In genomic region chr13:55510668-55511491, GRCm38 (mm10) we compare ENCODE assay signal across 9 mouse cellular contexts. TPM values are rescaled to one million over a fixed set of nuclear protein-coding genes. Genes with fewer than 3 reads are reported as not detected.
DNase-seq lines count a peak whose midpoint lies in the region; ATAC-seq and TF ChIP-seq lines count a peak whose summit lies in the region.
"Had no signal": no experiment of that assay in that cellular context is flagged by ENCODE, and none has a peak within 500 bp of the region (broad histone marks: within the 10 kb centered on the region; RNA-seq: fewer than 3 reads in every experiment).

No protein-coding gene starts in this region.

- TF ChIP-seq CTCF in E14TG2a.4 (conservative IDR thresholded peaks at IDR 0.05; ENCODE audit: low read length) = no peak

- H3K79me2 ChIP-seq in myocyte (ENCODE audit: control insufficient read depth, insufficient read depth) = peaks cover 56% of the 10 kb centered on the region

- peak overlapping the region; percentile 98 for H3K4me2 ChIP-seq in hindbrain, embryonic 13.5 days
- H3K4me2 ChIP-seq in liver, embryonic 11.5 days = peak overlapping the region; percentile 97
- peak overlapping the region; percentile 99 for H3K4me2 ChIP-seq in myocyte (ENCODE audit: low read depth)

- H3K4me1 ChIP-seq in E14TG2a.4 (replicated peaks; ENCODE audit: low read depth, low read length) = peaks cover 69% of the 10 kb centered on the region
- H3K4me1 ChIP-seq in hindbrain, embryonic 13.5 days (replicated peaks) = peaks cover 36% of the 10 kb centered on the region
- peaks cover 29% of the 10 kb centered on the region for H3K4me1 ChIP-seq in liver, embryonic 11.5 days (replicated peaks; ENCODE audit: control insufficient read depth, insufficient read depth, low read length)

- H3K9ac ChIP-seq in hindbrain, embryonic 13.5 days = peak overlapping the region; percentile 55
- peak overlapping the region; percentile 38 for H3K9ac ChIP-seq in liver, embryonic 11.5 days (ENCODE audit: low read depth, low read length)

- peak overlapping the region; percentile 80 for H3K27ac ChIP-seq in hindbrain, embryonic 13.5 days
- H3K27ac ChIP-seq in liver, embryonic 11.5 days (ENCODE audit: low read depth, low read length) = peak overlapping the region; percentile 81

- WGBS in hindbrain, embryonic 13.5 days = 18% methylated on average over 6 of the region's 6 CpGs
- WGBS in liver, embryonic 11.5 days = 13% methylated on average over 6 of the region's 6 CpGs

- ATAC-seq in hindbrain, embryonic 13.5 days (ENCODE audit: low FRiP score) = peak; percentile 26
- peak; percentile 54 for ATAC-seq in liver, embryonic 11.5 days (replicated peaks; ENCODE audit: low FRiP score)
- ATAC-seq in inflammation-experienced regulatory T-cells, adult 6 months = no peak

- DNase-seq in adrenal gland, postnatal 36 days = peak; percentile 69 to 84
- DNase-seq in gastrocnemius, adult 18-20 months (ENCODE audit: low spot score) = peak; percentile 89
- peak; percentile 74 for DNase-seq in liver, embryonic 11.5 days (ENCODE audit: low spot score)
- no peak for DNase-seq in thymus, postnatal 36 days

- peak overlapping the region; percentile 91 for H3K4me3 ChIP-seq in E14TG2a.4 (replicated peaks; ENCODE audit: low read length)
- H3K4me3 ChIP-seq in hindbrain, embryonic 13.5 days = peak overlapping the region; percentile 78; the same call in 1 of the 2 replicates
- H3K4me3 ChIP-seq in liver, embryonic 11.5 days (ENCODE audit: low read depth, low read length) = peak overlapping the region; percentile 72
- H3K4me3 ChIP-seq in myocyte = peak overlapping the region; percentile 82
- H3K4me3 ChIP-seq: erythroblast, embryonic 14.5 days had no signal

- H3K36me3 ChIP-seq in E14TG2a.4 (ENCODE audit: insufficient read depth, low read length) = peaks cover 41% of the 10 kb centered on the region
- peaks cover 46% of the 10 kb centered on the region for H3K36me3 ChIP-seq in hindbrain, embryonic 13.5 days
- peaks cover 18% of the 10 kb centered on the region; the same call in 1 of the 2 replicates for H3K36me3 ChIP-seq in liver, embryonic 11.5 days (ENCODE audit: control insufficient read depth, insufficient read depth, low read length)
- peaks cover 25% of the 10 kb centered on the region for H3K36me3 ChIP-seq in myocyte (ENCODE audit: control insufficient read depth, insufficient read depth)

- peak; percentile 44 for TF ChIP-seq POLR2A in myocyte (IDR thresholded peaks at IDR 0.05; ENCODE audit: insufficient read length, low read depth)

- peaks cover 23% of the 10 kb centered on the region for H3K27me3 ChIP-seq in E14TG2a.4 (ENCODE audit: insufficient read depth, low read length)
- H3K27me3 ChIP-seq in hindbrain, embryonic 13.5 days = peaks cover 10% of the 10 kb centered on the region
- H3K27me3 ChIP-seq in liver, embryonic 11.5 days (replicated peaks; ENCODE audit: control insufficient read depth, insufficient read depth, low read length) = peaks cover 4% of the 10 kb centered on the region; the same call in 1 of the 2 replicates
- H3K27me3 ChIP-seq in myocyte (ENCODE audit: control insufficient read depth, insufficient read depth, insufficient read length) = no peaks in the 10 kb centered on the region

- no peak overlapping the region for H3ac ChIP-seq in myocyte (ENCODE audit: control insufficient read depth, insufficient read length)

- no peaks in the 10 kb centered on the region for H3K9me3 ChIP-seq in E14TG2a.4 (ENCODE audit: low read length)
- no peaks in the 10 kb centered on the region for H3K9me3 ChIP-seq in hindbrain, embryonic 13.5 days
- H3K9me3 ChIP-seq in liver, embryonic 11.5 days (ENCODE audit: control insufficient read depth, low read length) = no peaks in the 10 kb centered on the region

TF ChIP-seq in myocyte, 11 proteins besides CTCF, POLR2A, EP300 and RAD21:
- TF ChIP-seq POLR2AphosphoS2 (IDR thresholded peaks at IDR 0.05; ENCODE audit: insufficient read length, low read depth) (peak; percentile 81), CEBPB (IDR thresholded peaks at IDR 0.05; ENCODE audit: insufficient read depth, poor library complexity, severe bottlenecking) (no peak), TCF3 (IDR thresholded peaks at IDR 0.05; ENCODE audit: insufficient read length, low read depth) (no peak), SRF (IDR thresholded peaks at IDR 0.05; ENCODE audit: control insufficient read depth, insufficient read length, low read depth) (peak; percentile 13), MYOG (IDR thresholded peaks at IDR 0.05; ENCODE audit: control insufficient read depth in 1 of 3, insufficient read depth in 1 of 3, insufficient read length in 2 of 3, low read depth in 2 of 3) (peak in 1 of 3 experiments; percentile 63), USF1 (IDR thresholded peaks at IDR 0.05; ENCODE audit: low read depth) (no peak), MYOD1 (IDR thresholded peaks at IDR 0.05; ENCODE audit: control insufficient read depth in 1 of 3, insufficient read length in 2 of 3, low read depth in 2 of 3) (peak in 1 of 3 experiments; percentile 7), E2F4 (IDR thresholded peaks at IDR 0.05; ENCODE audit: insufficient read depth) (no peak), TCF12 (IDR thresholded peaks at IDR 0.05; ENCODE audit: insufficient read depth, poor library complexity, severe bottlenecking) (no peak), MAX (IDR thresholded peaks at IDR 0.05; ENCODE audit: low read depth) (no peak), REST (IDR thresholded peaks at IDR 0.05; ENCODE audit: insufficient read depth, insufficient read length) (no peak)

RNA-seq across cellular contexts. Expression of gene Pdlim7, which starts 2.6 kb away (rescaled TPM):
- 10 to 100 TPM; 15.2 to 23.9 TPM for total RNA-seq in adrenal gland, postnatal 36 days (2021)
- 100 to 1,000 TPM; 450 to 533 TPM for total RNA-seq in gastrocnemius, adult 18-20 months (2021)
- 141 and 146 TPM in 2 replicates for polyA plus RNA-seq in hindbrain, embryonic 13.5 days (2015; fragmentation: Nextera tagmentation; extraction: Ambion mirVana)
- polyA plus RNA-seq in liver, embryonic 11.5 days (2014; fragmentation: Nextera tagmentation; extraction: Ambion mirVana) = 86.4 and 94.6 TPM in 2 replicates
- polyA plus RNA-seq in myocyte (2012; fragmentation: generic; extraction: Trizol) = 553 TPM
- 10 to 100 TPM; 13.2 to 15.7 (median 13.5) TPM for polyA plus RNA-seq in inflammation-experienced regulatory T-cells, adult 6 months (2017; shearing (Covaris generic))

RNA-seq across cellular contexts. Expression of gene Dok3, which starts 18.2 kb away (rescaled TPM):
- total RNA-seq in adrenal gland, postnatal 36 days (2021) = 1 to 10 TPM; 2.3 to 4.6 TPM
- 1 to 10 TPM in 1 of 2 experiments, under 1 TPM in 1; 0.93 to 1.0 TPM for total RNA-seq in gastrocnemius, adult 18-20 months (2021)
- 4.1 and 5.7 TPM in 2 replicates for polyA plus RNA-seq in hindbrain, embryonic 13.5 days (2015; fragmentation: Nextera tagmentation; extraction: Ambion mirVana)
- 4.3 and 6.0 TPM in 2 replicates for polyA plus RNA-seq in liver, embryonic 11.5 days (2014; fragmentation: Nextera tagmentation; extraction: Ambion mirVana)
- polyA plus RNA-seq in myocyte (2012; fragmentation: generic; extraction: Trizol) = 1.00 TPM
- polyA plus RNA-seq in inflammation-experienced regulatory T-cells, adult 6 months (2017; shearing (Covaris generic)) = 1 to 10 TPM in 2 of 3 experiments, under 1 TPM in 1; 0.93 to 1.1 (median 1.1) TPM

RNA-seq across cellular contexts. Expression of gene Dbn1, which starts 23.0 kb away (rescaled TPM):
- 10 to 100 TPM; 16.0 to 18.0 TPM for total RNA-seq in adrenal gland, postnatal 36 days (2021)
- 1 to 10 TPM; 4.0 to 6.2 TPM for total RNA-seq in gastrocnemius, adult 18-20 months (2021)
- polyA plus RNA-seq in hindbrain, embryonic 13.5 days (2015; fragmentation: Nextera tagmentation; extraction: Ambion mirVana) = 615 and 625 TPM in 2 replicates
- 64.9 and 69.0 TPM in 2 replicates for polyA plus RNA-seq in liver, embryonic 11.5 days (2014; fragmentation: Nextera tagmentation; extraction: Ambion mirVana)
- polyA plus RNA-seq in myocyte (2012; fragmentation: generic; extraction: Trizol) = 165 TPM
- under 1 TPM in 1 of 3 experiments, not detected in 2; 0.15 TPM for polyA plus RNA-seq in inflammation-experienced regulatory T-cells, adult 6 months (2017; shearing (Covaris generic))

RNA-seq across cellular contexts. Expression of gene Ddx41, which starts 25.6 kb away (rescaled TPM):
- total RNA-seq in adrenal gland, postnatal 36 days (2021) = 10 to 100 TPM; 47.3 to 51.7 TPM
- 10 to 100 TPM in 1 of 2 experiments, 1 to 10 TPM in 1; 9.1 to 12.0 TPM for total RNA-seq in gastrocnemius, adult 18-20 months (2021)
- polyA plus RNA-seq in hindbrain, embryonic 13.5 days (2015; fragmentation: Nextera tagmentation; extraction: Ambion mirVana) = 55.6 and 55.9 TPM in 2 replicates
- polyA plus RNA-seq in liver, embryonic 11.5 days (2014; fragmentation: Nextera tagmentation; extraction: Ambion mirVana) = 62.9 and 64.6 TPM in 2 replicates
- 33.3 TPM for polyA plus RNA-seq in myocyte (2012; fragmentation: generic; extraction: Trizol)
- polyA plus RNA-seq in inflammation-experienced regulatory T-cells, adult 6 months (2017; shearing (Covaris generic)) = 10 to 100 TPM; 41.7 to 61.0 (median 54.6) TPM

RNA-seq across cellular contexts. Expression of gene Prr7, which starts 46.8 kb away (rescaled TPM):
- total RNA-seq in adrenal gland, postnatal 36 days (2021) = 1 to 10 TPM; 1.9 to 3.3 TPM
- total RNA-seq in gastrocnemius, adult 18-20 months (2021) = under 1 TPM in 1 of 2 experiments, not detected in 1; 0.21 TPM
- polyA plus RNA-seq in hindbrain, embryonic 13.5 days (2015; fragmentation: Nextera tagmentation; extraction: Ambion mirVana) = 2.6 and 3.2 TPM in 2 replicates
- polyA plus RNA-seq in liver, embryonic 11.5 days (2014; fragmentation: Nextera tagmentation; extraction: Ambion mirVana) = 0.29 and 0.35 TPM in 2 replicates
- 5.1 TPM for polyA plus RNA-seq in myocyte (2012; fragmentation: generic; extraction: Trizol)
- polyA plus RNA-seq in inflammation-experienced regulatory T-cells, adult 6 months (2017; shearing (Covaris generic)) = under 1 TPM in 1 of 3 experiments, not detected in 2; 0.26 TPM

Comparison
In these comparisons a context has a peak if more than half of its experiments do, and no peak if none do; other contexts are left out.
1. DNase-seq: peak in adrenal gland, postnatal 36 days (2 of 2), gastrocnemius, adult 18-20 months (single experiment) and liver, embryonic 11.5 days (single experiment); none in thymus, postnatal 36 days (0 of 2).
2. RNA of gene Dbn1, which starts 23.0 kb away (polyA plus RNA-seq): 615 to 625 TPM in hindbrain, embryonic 13.5 days, 165 TPM in myocyte (single experiment) and 64.9 to 69.0 TPM in liver, embryonic 11.5 days; 0.15 TPM in inflammation-experienced regulatory T-cells, adult 6 months; every median in the first group is over 10 times any median in the second.
3. Peak in every context shown above with its lines, with median percentiles within 50 percentile points of each other: H3K4me3 ChIP-seq and H3K4me2 ChIP-seq.